Mouse (Mus musculus) stomach, postnatal 0 days (tissue): ENCODE data around the gene Parp14. TPM values are rescaled to one million over a fixed set of nuclear protein-coding genes. Genes with fewer than 3 reads are reported as not detected.

Source experiments
- ATAC-seq: fragments of 200-750 bp; cut with Nextera tagmentation; 2 replicates; pipeline ENCODE4 v1.8.0; 2017; ENCODE audit not compliant: low FRiP score, low TSS enrichment
- DNase-seq: peaks from one replicate; pipeline ENCODE4 v3.0.0-alpha.2; 2016; ENCODE audit warnings: low spot score
- H3K27ac ChIP-seq: fragments of 300-500 bp; sonication (generic); replicated peaks from 2 replicates; pipeline ENCODE4 v1.5.1; 2014; ENCODE audit warnings: mild to moderate bottlenecking, control low read depth
- H3K27me3 ChIP-seq: fragments of 300-500 bp; sonication (generic); 2 replicates; pipeline ENCODE4 v1.6.1; 2014; ENCODE audit warnings: low read length; ENCODE audit not compliant: control insufficient read depth, insufficient read depth
- H3K36me3 ChIP-seq: fragments of 300-500 bp; sonication (generic); 2 replicates; pipeline ENCODE4 v1.6.1; 2014; ENCODE audit warnings: low read length, mixed read lengths; ENCODE audit not compliant: control insufficient read depth, insufficient read depth
- H3K4me1 ChIP-seq: fragments of 300-500 bp; sonication (generic); replicated peaks from 2 replicates; pipeline ENCODE4 v1.6.1; 2014; ENCODE audit warnings: antibody characterized with exemption; ENCODE audit not compliant: control insufficient read depth, insufficient read depth
- H3K4me2 ChIP-seq: fragments of 300-500 bp; sonication (generic); replicated peaks from 2 replicates; pipeline ENCODE4 v1.6.1; 2014; ENCODE audit warnings: low read depth, mild to moderate bottlenecking, control low read depth, moderate library complexity
- H3K4me3 ChIP-seq: fragments of 300-500 bp; sonication (generic); 2 replicates; pipeline ENCODE4 v1.5.1; 2014; ENCODE audit warnings: low read depth, low read length, control low read depth
- H3K9ac ChIP-seq: fragments of 300-500 bp; sonication (generic); 2 replicates; pipeline ENCODE4 v1.6.1; 2014; ENCODE audit warnings: mild to moderate bottlenecking, low read length, control low read depth, mixed read lengths
- H3K9me3 ChIP-seq: fragments of 300-500 bp; sonication (generic); 2 replicates; pipeline ENCODE4 v1.6.1; 2016; ENCODE audit warnings: low read length; ENCODE audit not compliant: control insufficient read depth
- CTCF ChIP-seq: IDR thresholded peaks from 2 replicates; pipeline ENCODE4 v1.5.1; 2016; ENCODE audit warnings: antibody characterized with exemption, low read depth, mild to moderate bottlenecking, moderate library complexity
- EP300 ChIP-seq: optimal IDR thresholded peaks from 2 replicates; pipeline ENCODE3; 2016; ENCODE audit warnings: antibody characterized with exemption
- WGBS: fragments of 180-500 bp; shearing (Covaris S2); extraction: QIAGEN DNeasy Blood & Tissue Kit; methylation state at CpG from one replicate; pipeline ENCODE4 v1.1.7; 2014; 5-methylcytosine and 5-hydroxymethylcytosine counted together
- polyA plus RNA-seq: library from polyadenylated mRNA; unstranded; fragments of >200 nt; fragmentation: Nextera tagmentation; extraction: Ambion mirVana; gene quantifications from 2 replicates; pipeline ENCODE4 v1.2.1, GENCODE M21; 2015

Parp14 gene
- polyA plus RNA-seq, 1 experiment from 2014 or later, result 1.4 TPM

- H3K4me3 ChIP-seq, result no peak overlapping the region
- DNase-seq, result no peak
- no peak for ATAC-seq
- no peaks in the 10 kb centered on the region for H3K9me3 ChIP-seq
- no peak overlapping the region for H3K27ac ChIP-seq
- no peaks in the 10 kb centered on the region for H3K27me3 ChIP-seq
- 79% methylated on average over 7 of the region's 7 CpGs for WGBS
- H3K4me2 ChIP-seq, result no peak overlapping the region
- no peaks in the 10 kb centered on the region for H3K4me1 ChIP-seq
- TF ChIP-seq CTCF, result no peak
- TF ChIP-seq EP300, result no peak
- H3K9ac ChIP-seq, result no peak overlapping the region
- no peaks in the 10 kb centered on the region for H3K36me3 ChIP-seq
Measured at GRCm38 (mm10) chr16:35888174-35888573, 16.8 kb upstream of the Parp14 start.

- ATAC-seq (0 out of 2 replicates have a peak, but pooled peaks have one; percentile 49), DNase-seq (peak; percentile 57)
- TF ChIP-seq EP300, result no peak
- peak; percentile 83 for TF ChIP-seq CTCF
- Histone ChIP-seq H3K36me3 (no peaks in the 10 kb centered on the region), H3K27me3 (no peaks in the 10 kb centered on the region), H3K4me1 (no peaks in the 10 kb centered on the region), H3K9me3 (no peaks in the 10 kb centered on the region), H3K9ac (no peak overlapping the region), H3K4me2 (no peak overlapping the region), H3K4me3 (no peak overlapping the region), H3K27ac (no peak overlapping the region)
- WGBS, result 21% methylated on average over 3 of the region's 3 CpGs
Measured at GRCm38 (mm10) chr16:35874416-35874815, 3.1 kb upstream of the Parp14 start.

- TF ChIP-seq EP300 (no peak), CTCF (no peak)
- H3K9me3 ChIP-seq, result no peaks in the 10 kb centered on the region
- H3K27ac ChIP-seq, result no peak overlapping the region
- H3K4me2 ChIP-seq, result peak overlapping the region; percentile 79; the same call in 1 of the 2 replicates
- H3K9ac ChIP-seq, result no peak overlapping the region
- ATAC-seq (no peak), DNase-seq (no peak)
- H3K4me1 ChIP-seq, result no peaks in the 10 kb centered on the region
- WGBS, result 35% methylated on average over 14 of the region's 14 CpGs
- H3K4me3 ChIP-seq, result no peak overlapping the region
- no peaks in the 10 kb centered on the region for H3K36me3 ChIP-seq
- H3K27me3 ChIP-seq, result no peaks in the 10 kb centered on the region
Measured at GRCm38 (mm10) chr16:35872410-35873006, 1.2 kb upstream of the Parp14 start.

GRCm38 (mm10) chr16:35871898-35872297, 554 bp upstream of the Parp14 start:
- WGBS, result 25% methylated on average over 12 of the region's 12 CpGs
- ATAC-seq (peak; percentile 24; the same call in 1 of the 2 replicates), DNase-seq (no peak)
- H3K9ac ChIP-seq, result peak overlapping the region; percentile 87; the same call in 1 of the 2 replicates
- peak overlapping the region; percentile 84 for H3K4me3 ChIP-seq
- no peaks in the 10 kb centered on the region for H3K27me3 ChIP-seq
- H3K4me1 ChIP-seq, result no peaks in the 10 kb centered on the region
- no peaks in the 10 kb centered on the region for H3K36me3 ChIP-seq
- H3K9me3 ChIP-seq, result no peaks in the 10 kb centered on the region
- TF ChIP-seq EP300 (no peak), CTCF (no peak)
- no peak overlapping the region for H3K27ac ChIP-seq
- peak overlapping the region; percentile 79 for H3K4me2 ChIP-seq

- 0 out of 2 replicates have a peak, but pooled peaks have one; percentile 10 for ATAC-seq
- H3K36me3 ChIP-seq, result no peaks in the 10 kb centered on the region
- H3K4me1 ChIP-seq, result no peaks in the 10 kb centered on the region
- H3K9me3 ChIP-seq, result no peaks in the 10 kb centered on the region
- peak overlapping the region; percentile 75 for H3K27ac ChIP-seq
- peak; percentile 22 for DNase-seq
- H3K27me3 ChIP-seq, result no peaks in the 10 kb centered on the region
- H3K4me3 ChIP-seq, result peak overlapping the region; percentile 84
- 3% methylated on average over 12 of the region's 12 CpGs for WGBS
- peak overlapping the region; percentile 79 for H3K4me2 ChIP-seq
- TF ChIP-seq EP300, result no peak
- no peak for TF ChIP-seq CTCF
- H3K9ac ChIP-seq, result peak overlapping the region; percentile 87
Measured at GRCm38 (mm10) chr16:35870581-35871047, 730 bp downstream of the Parp14 start.

- Histone ChIP-seq H3K4me2 (peak overlapping the region; percentile 79; the same call in 1 of the 2 replicates), H3K36me3 (no peaks in the 10 kb centered on the region), H3K27me3 (no peaks in the 10 kb centered on the region), H3K4me3 (no peak overlapping the region), H3K9ac (no peak overlapping the region), H3K9me3 (no peaks in the 10 kb centered on the region), H3K27ac (no peak overlapping the region), H3K4me1 (no peaks in the 10 kb centered on the region)
- 68% methylated on average over 6 of the region's 6 CpGs for WGBS
- DNase-seq, result no peak
- ATAC-seq, result 0 out of 2 replicates have a peak, but pooled peaks have one; percentile 10
- no peak for TF ChIP-seq CTCF
- TF ChIP-seq EP300, result no peak
Measured at GRCm38 (mm10) chr16:35869656-35870055, 1.7 kb downstream of the Parp14 start.
